Mouse (Mus musculus) liver, embryonic 14.5 days (tissue): Measurements from ENCODE around the gene Apobec2.

ENCODE experiments used
- CTCF ChIP-seq: IDR thresholded peaks from 2 replicates; pipeline ENCODE4 v1.5.1; 2016; ENCODE audit warnings: antibody characterized with exemption, low read depth, control low read depth
- EP300 ChIP-seq: IDR thresholded peaks from 2 replicates; pipeline ENCODE4 v1.6.1; 2016; ENCODE audit warnings: antibody characterized with exemption, low read depth

- TF ChIP-seq CTCF (no peak), EP300 (no peak)
These were observed 46.8 kb downstream of the Apobec2 start for GRCm38 (mm10) chr17:48385786-48386461.
